Mouse (Mus musculus) bone marrow macrophage, adult 2 months (primary cell): Measurements from ENCODE around the gene Casc3.

Experiments
- CTCF ChIP-seq: IDR thresholded peaks from 2 replicates; pipeline ENCODE4 v1.5.1; 2012; ENCODE audit warnings: low read depth, mild to moderate bottlenecking, low read length, moderate library complexity
- POLR2A ChIP-seq: IDR thresholded peaks from 2 replicates; pipeline ENCODE4 v1.6.1; 2012; ENCODE audit warnings: mild to moderate bottlenecking, low read depth, low read length, borderline replicate concordance

DNA sequence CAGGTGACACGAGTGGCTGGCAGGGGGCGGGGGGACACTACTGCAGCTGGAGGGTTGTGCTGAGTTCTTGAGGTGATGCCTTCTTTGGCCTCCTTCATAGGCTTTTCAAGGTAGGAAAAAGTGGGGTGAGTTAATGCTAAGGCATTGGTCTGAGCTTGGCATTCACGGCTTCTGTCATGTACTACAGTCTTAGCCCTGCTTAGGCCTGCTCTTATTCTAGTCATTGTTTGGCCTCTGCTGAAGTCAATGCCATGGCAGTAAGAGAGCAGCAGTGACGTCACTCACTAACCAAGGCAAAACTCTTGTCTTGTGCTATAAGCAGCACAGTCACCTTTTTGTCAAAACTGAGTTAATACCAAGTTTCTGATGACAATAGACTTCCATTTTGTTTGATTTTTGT is 6.8 kb upstream of the Casc3 start:
- TF ChIP-seq CTCF (no peak), POLR2A (no peak)
